Mouse (Mus musculus): ENCODE measurements around the gene Hoxc5.

- TF ChIP-seq CTCF (IDR thresholded peaks at IDR 0.05; ENCODE audit: low read depth) (no peak), EP300 (IDR thresholded peaks at IDR 0.05; ENCODE audit: low read depth) (no peak)
Measured at GRCm38 (mm10) chr15:102976631-102977422, 9.6 kb downstream of the Hoxc5 start.

All from liver, postnatal 0 days (tissue).